Mouse (Mus musculus): ENCODE data around the gene Gm10985. TPM values are rescaled to one million over a fixed set of nuclear protein-coding genes. Genes with fewer than 3 reads are reported as not detected.

Gene Gm10985
- not detected in 2 replicates for total RNA-seq (2023)

GRCm38 (mm10) chr3:53844786-53845185, at the start of gene Gm10985:
TSS of gene Gm10985 (plus strand) at chr3:53845086.

GRCm38 (mm10) chr3:53863383-53864220, 18.7 kb downstream of the Gm10985 start, which contains the start of gene Ufm1:
TSS of gene Ufm1 (minus strand) at chr3:53863830.

Other genes starting within 250 kb of the Gm10985 start
- gene Frem2, start 187.7 kb upstream of the Gm10985 start, total RNA-seq (2023): not detected in 2 replicates
- 51.8 and 58.0 TPM in 2 replicates for gene Ufm1, start 18.7 kb downstream of the Gm10985 start, total RNA-seq (2023)

All from neutrophil, adult 65 days (primary cell).